15 mouse cellular contexts compared by ENCODE assay signal in genomic region chr6:66903720-66904119, GRCm38 (mm10). TPM values are rescaled to one million over a fixed set of nuclear protein-coding genes. Genes with fewer than 3 reads are reported as not detected.
DNase-seq lines count a peak whose midpoint lies in the region; ATAC-seq and TF ChIP-seq lines count a peak whose summit lies in the region.
"Had no signal": no experiment of that assay in that cellular context is flagged by ENCODE, and none has a peak within 500 bp of the region (broad histone marks: within the 10 kb centered on the region; RNA-seq: fewer than 3 reads in every experiment).

No protein-coding gene starts in this region.

- no peak for TF ChIP-seq POLR2A in thymus, adult 2 months (IDR thresholded peaks at IDR 0.05; ENCODE audit: control insufficient read depth, extremely low read depth, insufficient read depth, low read length, poor library complexity)

- TF ChIP-seq CTCF in layer of hippocampus, adult 2 months (conservative IDR thresholded peaks at IDR 0.05): no peak
- no peak for TF ChIP-seq CTCF in thymus, adult 2 months (IDR thresholded peaks at IDR 0.05; ENCODE audit: borderline replicate concordance, control insufficient read depth, extremely low read depth, insufficient read depth, low read length, poor library complexity)

- H3K27ac ChIP-seq in layer of hippocampus, adult 2 months: peak overlapping the region; percentile 10; the same call in 1 of the 2 replicates
- H3K27ac ChIP-seq in thymus, adult 2 months (ENCODE audit: control insufficient read depth, insufficient read depth, low read length): no peak overlapping the region
- H3K27ac ChIP-seq: limb, embryonic 13.5 days; lung, embryonic 15.5 days; midbrain, embryonic 15.5 days had no signal

- H3K4me1 ChIP-seq in thymus, adult 2 months (replicated peaks; ENCODE audit: control insufficient read depth, insufficient read depth, low read length): peaks cover 4% of the 10 kb centered on the region; the same call in 1 of the 2 replicates
- H3K4me1 ChIP-seq: midbrain, embryonic 15.5 days had no signal

- ATAC-seq in granulocyte monocyte progenitor cell, adult 5-6 weeks (replicated peaks; ENCODE audit: poor library complexity, severe bottlenecking): peak; percentile 51
- peak; percentile 50 for ATAC-seq in megakaryocyte, adult 5-6 weeks (ENCODE audit: poor library complexity, severe bottlenecking)
- ATAC-seq: midbrain, embryonic 15.5 days had no signal

- H3K36me3 ChIP-seq in thymus, adult 2 months (ENCODE audit: control insufficient read depth, insufficient read depth, low read length): no peaks in the 10 kb centered on the region
- H3K36me3 ChIP-seq: heart, embryonic 12.5 days; limb, embryonic 13.5 days; lung, embryonic 15.5 days; midbrain, embryonic 15.5 days had no signal

- no peak for DNase-seq in layer of hippocampus, adult 2 months (ENCODE audit: low spot score in 2 of 2)
- no peak for DNase-seq in layer of hippocampus, adult 18-20 months (ENCODE audit: low spot score in 2 of 2)
- DNase-seq in kidney, adult 9 months: peak; percentile 91
- no peak for DNase-seq in thymus, adult 2 months
- no peak for DNase-seq in gastrocnemius, postnatal 10 days
- DNase-seq: embryo, embryonic 11 days; gastrocnemius, postnatal 36 days; spleen, adult 18-20 months had no signal

- WGBS in thymus, adult 2 months: 90% methylated on average over 6 of the region's 6 CpGs

- H3K27me3 ChIP-seq in thymus, adult 2 months (ENCODE audit: control insufficient read depth, insufficient read depth, low read length): no peaks in the 10 kb centered on the region
- H3K27me3 ChIP-seq: heart, embryonic 12.5 days; limb, embryonic 13.5 days; lung, embryonic 15.5 days; megakaryocyte, embryonic 14.5 days; midbrain, embryonic 15.5 days had no signal

- no peak overlapping the region for H3K4me3 ChIP-seq in layer of hippocampus, adult 2 months
- H3K4me3 ChIP-seq in thymus, adult 2 months (ENCODE audit: control insufficient read depth, insufficient read depth, low read length): no peak overlapping the region
- H3K4me3 ChIP-seq: heart, embryonic 12.5 days; limb, embryonic 13.5 days; lung, embryonic 15.5 days; megakaryocyte, embryonic 14.5 days; midbrain, embryonic 15.5 days had no signal

RNA-seq across cellular contexts. Expression of gene Gng12, which starts 7.5 kb away (rescaled TPM):
- total RNA-seq in layer of hippocampus, adult 2 months (2021): 10 to 100 TPM; 61.8 to 62.6 TPM
- 10 to 100 TPM; 67.2 to 69.9 TPM for total RNA-seq in layer of hippocampus, adult 18-20 months (2021)
- total RNA-seq in granulocyte monocyte progenitor cell, adult 5-6 weeks (2014; fragmentation: Nextera tagmentation): 144 and 151 TPM in 2 replicates
- 116 and 143 TPM in 2 replicates for total RNA-seq in granulocyte monocyte progenitor cell, adult 5-6 weeks (2017)
- 61.0 and 78.1 TPM in 2 replicates for total RNA-seq in megakaryocyte, adult 5-6 weeks (2015)
- total RNA-seq in megakaryocyte, adult 5-6 weeks (2017): 42.9 and 63.5 TPM in 2 replicates
- 8.0 and 10.8 TPM in 2 replicates for polyA plus RNA-seq in thymus, adult 2 months (2012; rRNA removed)
- total RNA-seq in gastrocnemius, postnatal 10 days (2021): 10 to 100 TPM; 40.6 to 42.9 TPM
